In the genomic region with DNA sequence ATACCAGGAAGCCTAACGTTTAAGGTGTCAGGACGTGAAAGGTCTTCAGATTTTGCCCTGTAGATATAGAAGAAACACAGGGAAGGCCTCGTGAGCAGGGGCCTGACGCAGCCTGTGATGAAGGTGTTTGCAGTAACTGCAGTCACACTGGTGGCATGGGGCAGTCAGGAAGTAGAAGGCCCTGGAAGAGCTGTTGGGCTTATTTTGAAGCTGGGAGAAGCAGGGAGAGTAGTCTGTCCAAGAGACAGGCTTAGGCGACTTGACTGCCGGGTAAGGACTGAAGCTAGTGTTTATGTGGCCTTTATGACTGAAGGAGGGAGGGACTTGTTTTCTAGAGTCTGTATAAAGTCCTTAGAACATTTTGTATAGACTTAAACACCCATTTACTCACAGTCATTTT, we compare ENCODE assay signal across 26 mouse cellular contexts. TPM values are rescaled to one million over a fixed set of nuclear protein-coding genes. Genes with fewer than 3 reads are reported as not detected.
DNase-seq lines count a peak whose midpoint lies in the region; ATAC-seq and TF ChIP-seq lines count a peak whose summit lies in the region.
"Had no signal": no experiment of that assay in that cellular context is flagged by ENCODE, and none has a peak within 500 bp of the region (broad histone marks: within the 10 kb centered on the region; RNA-seq: fewer than 3 reads in every experiment).

No protein-coding gene starts in this region.

- no peak for ATAC-seq in forebrain, postnatal 0 days
- ATAC-seq in heart, embryonic 16.5 days (replicated peaks; ENCODE audit: extremely low read depth, insufficient read depth, low FRiP score): no peak
- ATAC-seq in kidney, postnatal 0 days (replicated peaks; ENCODE audit: low FRiP score, low read depth): no peak
- no peak for ATAC-seq in neural tube, embryonic 13.5 days (ENCODE audit: low read depth)
- no peak for ATAC-seq in neural tube, embryonic 15.5 days (ENCODE audit: low FRiP score)
- ATAC-seq: activated CD4-positive, CD25-positive, alpha-beta regulatory T cell, adult 4 months; intestine, postnatal 0 days had no signal

- no peaks in the 10 kb centered on the region for H3K9me3 ChIP-seq in forebrain, embryonic 10.5 days
- H3K9me3 ChIP-seq in forebrain, postnatal 0 days (ENCODE audit: low read length): no peaks in the 10 kb centered on the region
- no peaks in the 10 kb centered on the region for H3K9me3 ChIP-seq in heart, embryonic 16.5 days (replicated peaks; ENCODE audit: control insufficient read depth, low read length)
- no peaks in the 10 kb centered on the region for H3K9me3 ChIP-seq in kidney, postnatal 0 days (replicated peaks; ENCODE audit: low read length)
- no peaks in the 10 kb centered on the region for H3K9me3 ChIP-seq in neural tube, embryonic 13.5 days
- no peaks in the 10 kb centered on the region for H3K9me3 ChIP-seq in neural tube, embryonic 15.5 days (replicated peaks)
- H3K9me3 ChIP-seq: embryonic facial prominence, embryonic 15.5 days; hindbrain, embryonic 15.5 days; limb, embryonic 13.5 days; liver, embryonic 13.5 days had no signal

- H3K9ac ChIP-seq in forebrain, postnatal 0 days: no peak overlapping the region
- no peak overlapping the region for H3K9ac ChIP-seq in heart, embryonic 16.5 days (ENCODE audit: low read length)
- no peak overlapping the region for H3K9ac ChIP-seq in kidney, postnatal 0 days (ENCODE audit: low read depth, low read length)
- H3K9ac ChIP-seq in neural tube, embryonic 13.5 days: no peak overlapping the region
- H3K9ac ChIP-seq in neural tube, embryonic 15.5 days (replicated peaks): no peak overlapping the region
- H3K9ac ChIP-seq: embryonic facial prominence, embryonic 15.5 days; hindbrain, embryonic 15.5 days; limb, embryonic 13.5 days; liver, embryonic 13.5 days; lung, embryonic 14.5 days had no signal

- peaks cover 71% of the 10 kb centered on the region for H3K4me1 ChIP-seq in forebrain, embryonic 10.5 days
- H3K4me1 ChIP-seq in forebrain, postnatal 0 days (ENCODE audit: insufficient read depth): no peaks in the 10 kb centered on the region
- H3K4me1 ChIP-seq in heart, embryonic 16.5 days (ENCODE audit: control insufficient read depth, insufficient read depth, low read length): peaks cover 44% of the 10 kb centered on the region
- H3K4me1 ChIP-seq in kidney, postnatal 0 days (replicated peaks; ENCODE audit: insufficient read depth, low read length): peaks cover 18% of the 10 kb centered on the region; the same call in 1 of the 2 replicates
- H3K4me1 ChIP-seq in neural tube, embryonic 13.5 days (replicated peaks): peaks cover 49% of the 10 kb centered on the region
- H3K4me1 ChIP-seq in neural tube, embryonic 15.5 days: peaks cover 25% of the 10 kb centered on the region
- H3K4me1 ChIP-seq: liver, embryonic 13.5 days had no signal

- TF ChIP-seq CTCF in forebrain, postnatal 0 days (IDR thresholded peaks at IDR 0.05; ENCODE audit: low read depth): no peak
- no peak for TF ChIP-seq CTCF in kidney, postnatal 0 days (IDR thresholded peaks at IDR 0.05; ENCODE audit: low read depth)

- peaks cover 28% of the 10 kb centered on the region for H3K36me3 ChIP-seq in forebrain, embryonic 10.5 days (replicated peaks)
- H3K36me3 ChIP-seq in forebrain, postnatal 0 days (ENCODE audit: insufficient read depth): no peaks in the 10 kb centered on the region
- H3K36me3 ChIP-seq in heart, embryonic 16.5 days (ENCODE audit: control insufficient read depth, insufficient read depth): peaks cover 16% of the 10 kb centered on the region
- peaks cover 3% of the 10 kb centered on the region; the same call in 1 of the 2 replicates for H3K36me3 ChIP-seq in kidney, postnatal 0 days (ENCODE audit: insufficient read depth, low read length)
- peaks cover 5% of the 10 kb centered on the region; the same call in 1 of the 2 replicates for H3K36me3 ChIP-seq in neural tube, embryonic 13.5 days
- H3K36me3 ChIP-seq in neural tube, embryonic 15.5 days: no peaks in the 10 kb centered on the region
- H3K36me3 ChIP-seq: G1E; hindbrain, embryonic 15.5 days; liver, embryonic 13.5 days had no signal

- no peak overlapping the region for H3K4me2 ChIP-seq in forebrain, postnatal 0 days (ENCODE audit: low read depth)
- H3K4me2 ChIP-seq in heart, embryonic 16.5 days (ENCODE audit: low read depth, low read length): no peak overlapping the region
- H3K4me2 ChIP-seq in kidney, postnatal 0 days (ENCODE audit: low read length): no peak overlapping the region
- H3K4me2 ChIP-seq in neural tube, embryonic 13.5 days: 0 out of 2 replicates have a peak overlapping the region, but pooled peaks have one; percentile 14
- no peak overlapping the region for H3K4me2 ChIP-seq in neural tube, embryonic 15.5 days
- H3K4me2 ChIP-seq: embryonic facial prominence, embryonic 15.5 days; heart, embryonic 11.5 days; hindbrain, embryonic 15.5 days; limb, embryonic 13.5 days; liver, embryonic 13.5 days; lung, embryonic 14.5 days had no signal

- no peaks in the 10 kb centered on the region for H3K27me3 ChIP-seq in forebrain, embryonic 10.5 days (ENCODE audit: poor library complexity, severe bottlenecking)
- H3K27me3 ChIP-seq in forebrain, postnatal 0 days (ENCODE audit: insufficient read depth, low read length): no peaks in the 10 kb centered on the region
- no peaks in the 10 kb centered on the region; the same call in 1 of the 2 replicates for H3K27me3 ChIP-seq in heart, embryonic 16.5 days (ENCODE audit: control insufficient read depth, insufficient read depth, low read length)
- H3K27me3 ChIP-seq in kidney, postnatal 0 days (ENCODE audit: insufficient read depth, low read length): no peaks in the 10 kb centered on the region
- peaks cover 6% of the 10 kb centered on the region for H3K27me3 ChIP-seq in neural tube, embryonic 13.5 days
- H3K27me3 ChIP-seq in neural tube, embryonic 15.5 days (replicated peaks): no peaks in the 10 kb centered on the region
- H3K27me3 ChIP-seq: embryonic facial prominence, embryonic 15.5 days; hindbrain, embryonic 15.5 days; limb, embryonic 13.5 days had no signal

- peak overlapping the region; percentile 70 for H3K27ac ChIP-seq in forebrain, embryonic 10.5 days
- no peak overlapping the region for H3K27ac ChIP-seq in forebrain, postnatal 0 days (ENCODE audit: low read depth, low read length)
- H3K27ac ChIP-seq in heart, embryonic 16.5 days (ENCODE audit: low read length): peak overlapping the region; percentile 37; the same call in 1 of the 2 replicates
- peak overlapping the region; percentile 31; the same call in 1 of the 2 replicates for H3K27ac ChIP-seq in kidney, postnatal 0 days
- H3K27ac ChIP-seq in neural tube, embryonic 13.5 days (replicated peaks): no peak overlapping the region
- no peak overlapping the region for H3K27ac ChIP-seq in neural tube, embryonic 15.5 days (replicated peaks)
- H3K27ac ChIP-seq: hindbrain, embryonic 15.5 days; limb, embryonic 13.5 days; liver, embryonic 13.5 days had no signal

- peak overlapping the region; percentile 12; the same call in 1 of the 2 replicates for H3K4me3 ChIP-seq in forebrain, embryonic 10.5 days
- no peak overlapping the region for H3K4me3 ChIP-seq in forebrain, postnatal 0 days (ENCODE audit: low read depth, low read length)
- no peak overlapping the region for H3K4me3 ChIP-seq in heart, embryonic 16.5 days (ENCODE audit: low read length)
- H3K4me3 ChIP-seq in kidney, postnatal 0 days (replicated peaks; ENCODE audit: low read depth, low read length): no peak overlapping the region
- H3K4me3 ChIP-seq in neural tube, embryonic 13.5 days: no peak overlapping the region
- no peak overlapping the region for H3K4me3 ChIP-seq in neural tube, embryonic 15.5 days (replicated peaks)
- H3K4me3 ChIP-seq: embryonic facial prominence, embryonic 15.5 days; hindbrain, embryonic 15.5 days; limb, embryonic 13.5 days; liver, embryonic 13.5 days had no signal

- WGBS in forebrain, embryonic 10.5 days: 23% methylated on average over 6 of the region's 6 CpGs
- 46% methylated on average over 6 of the region's 6 CpGs for WGBS in forebrain, postnatal 0 days
- WGBS in heart, embryonic 16.5 days: 58% methylated on average over 6 of the region's 6 CpGs
- 51% methylated on average over 6 of the region's 6 CpGs for WGBS in kidney, postnatal 0 days
- WGBS in neural tube, embryonic 13.5 days: 43% methylated on average over 6 of the region's 6 CpGs
- WGBS in neural tube, embryonic 15.5 days: 47% methylated on average over 6 of the region's 6 CpGs

- no peak for DNase-seq in forebrain, embryonic 10.5 days (ENCODE audit: extremely low spot score, low spot score)
- DNase-seq in forebrain, postnatal 0 days: no peak
- no peak for DNase-seq in heart, adult 9 months (ENCODE audit: low spot score in 2 of 2)
- DNase-seq in kidney, postnatal 0 days (ENCODE audit: low spot score): no peak
- no peak for DNase-seq in kidney, adult 11 months
- DNase-seq: adrenal gland, postnatal 25 days; cerebellum, adult 11-12 months; cerebellum, postnatal 25 days; gastrocnemius, postnatal 14 days; kidney, postnatal 36 days; layer of hippocampus, adult 9-11 months; liver, embryonic 13.5 days; lung, embryonic 14.5 days; lung, postnatal 36 days; right cerebral cortex, postnatal 4 days; thymus, postnatal 25 days had no signal

RNA-seq across cellular contexts. Expression of gene Fat1, which starts 57.4 kb away (rescaled TPM):
- 20.3 and 20.5 TPM in 2 replicates for polyA plus RNA-seq in forebrain, embryonic 10.5 days (2016; fragmentation: Nextera tagmentation; extraction: Ambion mirVana)
- 47.0 and 66.7 TPM in 2 replicates for total RNA-seq in forebrain, postnatal 0 days (2014; rRNA removed)
- 6.4 and 8.0 TPM in 2 replicates for polyA plus RNA-seq in forebrain, postnatal 0 days (2015; fragmentation: Nextera tagmentation; extraction: Ambion mirVana)
- polyA plus RNA-seq in heart, embryonic 16.5 days (2015; fragmentation: Nextera tagmentation; extraction: Ambion mirVana): 10.4 and 13.8 TPM in 2 replicates
- 13.3 and 15.9 TPM in 2 replicates for polyA plus RNA-seq in kidney, postnatal 0 days (2015; fragmentation: Nextera tagmentation; extraction: Ambion mirVana)
- 11.9 and 12.1 TPM in 2 replicates for polyA plus RNA-seq in neural tube, embryonic 13.5 days (2015; fragmentation: Nextera tagmentation; extraction: Ambion mirVana)
- 12.3 and 12.5 TPM in 2 replicates for polyA plus RNA-seq in neural tube, embryonic 15.5 days (2015; fragmentation: Nextera tagmentation; extraction: Ambion mirVana)
- polyA plus RNA-seq: G1E had no signal

Comparison
In these comparisons a context has a peak if more than half of its experiments do, and no peak if none do; other contexts are left out.
1. H3K27ac ChIP-seq: peak in forebrain, embryonic 10.5 days (single experiment), heart, embryonic 16.5 days (single experiment) and kidney, postnatal 0 days (single experiment); none in forebrain, postnatal 0 days (single experiment), neural tube, embryonic 13.5 days (single experiment) and neural tube, embryonic 15.5 days (single experiment).